Mouse (Mus musculus) kidney, adult 18-20 months (tissue): ENCODE results near the gene Vmn1r38.
"Not testable (repeated sequence)": the region's sequence is repeated elsewhere in the genome, so short reads cannot be mapped to it uniquely, and the experiment has no call there.

Experiments
- DNase-seq: peaks from one replicate; pipeline ENCODE4 v3.0.0; 2021

Gene Vmn1r38

DNA sequence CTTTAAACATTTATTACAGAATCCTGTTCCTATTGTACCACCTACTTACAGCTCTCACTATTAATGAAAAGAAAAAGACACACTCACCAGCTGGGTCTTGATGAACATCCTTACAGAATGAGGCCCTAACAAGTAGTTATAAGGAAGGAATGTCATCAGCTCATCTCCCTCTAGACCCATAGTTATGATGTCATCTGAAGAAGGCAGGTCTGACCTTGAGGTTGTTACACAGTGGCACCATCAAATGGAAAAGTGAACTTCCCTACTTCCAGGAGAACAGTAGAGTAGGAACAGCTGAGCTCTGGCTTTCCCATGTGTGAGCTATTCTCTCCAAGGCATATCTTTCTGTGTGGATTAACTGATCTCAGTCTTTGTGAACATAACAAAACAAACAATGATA is at the start of gene Vmn1r38:
Gene Vmn1r38, minus strand, starts transcription at position 101 of the 400 bp plus-strand sequence.
- not testable (repeated sequence) for DNase-seq

- DNase-seq, result no peak
Measured at GRCm38 (mm10) chr6:66810509-66810908, 28.1 kb upstream of the Vmn1r38 start, which contains the start of gene Vmn1r39. TSS of gene Vmn1r39 (minus strand) at chr6:66810609.

DNA sequence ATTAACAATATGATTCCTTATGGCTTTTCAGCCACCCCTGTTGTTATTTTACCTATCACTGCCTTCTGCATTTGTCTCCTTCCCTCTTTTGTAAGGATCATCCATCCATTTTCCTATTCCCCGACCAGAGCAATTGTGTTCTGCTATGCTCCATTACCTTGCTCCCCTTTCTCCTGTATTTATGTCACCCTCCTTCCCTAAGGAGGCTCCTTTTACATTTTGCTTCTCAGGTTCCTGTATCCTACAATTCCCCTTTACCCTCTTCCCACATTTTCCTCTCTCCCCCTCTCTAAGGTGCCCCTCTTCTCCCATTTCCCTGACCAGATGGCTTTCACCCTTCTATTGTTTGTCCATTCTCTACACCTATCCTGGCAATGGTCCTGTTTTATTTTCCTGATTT is 23.9 kb upstream of the Vmn1r38 start:
- DNase-seq, result no peak

DNA sequence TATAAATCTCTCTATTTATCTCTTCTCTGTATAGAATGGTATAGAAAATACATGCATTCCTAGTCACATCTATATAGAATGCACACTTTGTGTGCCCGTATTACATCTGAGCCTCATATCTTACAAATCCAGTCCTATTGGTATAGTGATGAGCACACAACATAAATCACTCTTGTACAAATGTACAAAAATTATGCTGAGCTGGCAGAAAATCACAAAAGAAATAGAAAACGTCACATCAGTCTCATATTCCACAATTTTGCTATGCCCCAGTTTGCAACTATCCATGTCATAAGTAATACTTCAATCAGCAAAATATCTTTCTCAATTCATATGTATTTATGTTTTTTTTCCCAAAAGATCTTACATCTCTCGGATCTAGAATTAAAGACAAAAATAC is 23.3 kb upstream of the Vmn1r38 start:
- no peak for DNase-seq

DNA sequence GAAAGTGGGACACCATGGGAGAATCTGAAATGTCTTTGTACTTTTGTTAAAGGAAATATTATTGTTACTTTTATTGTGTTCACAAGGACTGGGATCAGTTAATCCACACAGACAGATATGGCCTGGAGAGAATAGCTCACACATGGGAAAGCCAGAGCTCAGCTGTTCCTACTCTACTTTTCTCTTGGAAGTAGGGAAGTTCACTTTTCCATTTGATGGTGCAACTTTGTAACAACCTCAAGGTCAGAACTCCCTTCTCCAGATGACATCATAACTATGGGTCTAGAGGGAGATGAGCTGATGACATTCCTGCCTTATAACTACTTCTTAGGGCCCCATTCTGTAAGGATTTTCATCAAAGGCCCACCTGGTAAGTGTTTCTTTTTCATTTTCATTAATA is 53.3 kb downstream of the Vmn1r38 start, which contains the start of gene Vmn1r37:
Gene Vmn1r37, plus strand, starts transcription at position 301 of the 400 bp plus-strand sequence.
- not testable (repeated sequence) for DNase-seq
